Mouse (Mus musculus) erythroblast, embryonic 14.5 days (primary cell): Measurements from ENCODE around the gene Aco2.

ENCODE experiments used
- GATA1 ChIP-seq: IDR thresholded peaks from 2 replicates; pipeline ENCODE4 v1.6.1; 2012; ENCODE audit warnings: low read length, inconsistent platforms, mixed read lengths
- TAL1 ChIP-seq: IDR thresholded peaks from 3 replicates; pipeline ENCODE4 v1.6.1; 2012; ENCODE audit warnings: low read length, inconsistent platforms, mixed read lengths

DNA sequence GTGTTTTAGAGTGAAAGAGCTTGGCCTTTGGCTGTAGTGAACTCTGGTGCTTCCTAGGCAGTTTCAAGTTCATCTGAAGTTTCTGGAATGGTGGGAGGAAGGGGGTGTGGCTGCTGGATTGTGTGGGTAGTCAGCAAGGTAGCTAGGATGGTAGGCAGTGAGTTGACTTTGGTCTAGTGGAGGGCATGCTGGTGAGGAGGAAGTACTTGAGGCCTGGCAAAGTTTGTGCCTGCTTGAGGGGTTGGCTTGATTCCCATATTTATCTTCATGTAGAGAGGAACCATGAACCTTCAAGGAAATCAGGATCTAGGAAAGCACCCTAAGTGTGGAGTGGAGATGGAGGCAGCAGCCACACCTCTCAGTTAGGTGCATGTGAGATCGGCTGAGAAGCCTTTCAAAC lies 21.9 kb downstream of the Aco2 start:
- no peak for TF ChIP-seq TAL1
- TF ChIP-seq GATA1 = no peak
